14 mouse cellular contexts compared by ENCODE assay signal in the genomic region with DNA sequence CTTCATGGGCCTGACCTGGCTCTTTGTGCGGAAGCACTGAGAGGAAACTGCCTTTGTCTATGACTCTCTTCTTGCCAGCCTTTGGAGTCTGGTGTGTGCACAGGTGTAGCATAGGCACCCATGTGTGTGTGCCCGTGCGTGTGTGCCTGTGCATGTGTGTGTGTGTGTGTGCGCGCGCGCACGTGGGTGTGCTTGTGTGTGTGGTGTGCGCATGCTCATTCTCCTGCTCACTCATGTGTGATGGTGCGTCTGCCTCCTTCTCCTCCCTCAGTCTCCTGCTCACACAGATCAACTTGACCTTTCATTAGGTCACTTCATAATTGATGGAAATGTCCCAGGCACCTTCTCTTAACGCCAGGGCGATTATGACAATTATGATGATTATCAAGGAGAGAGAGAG.
A peak's percentile ranks its signal among the peaks of the same experiment; 100 is the strongest.
DNase-seq lines count a peak whose midpoint lies in the region; ATAC-seq and TF ChIP-seq lines count a peak whose summit lies in the region.
"Had no signal": no experiment of that assay in that cellular context is flagged by ENCODE, and none has a peak within 500 bp of the region (broad histone marks: within the 10 kb centered on the region; RNA-seq: fewer than 3 reads in every experiment).

No protein-coding gene starts in this region.

- H3K4me3 ChIP-seq in forebrain, embryonic 12.5 days (replicated peaks): no peak overlapping the region
- no peak overlapping the region for H3K4me3 ChIP-seq in hindbrain, postnatal 0 days (ENCODE audit: low read length)
- H3K4me3 ChIP-seq in olfactory bulb, adult 2 months (ENCODE audit: insufficient read depth, low read depth, low read length): no peak overlapping the region

- H3K9me3 ChIP-seq in forebrain, embryonic 12.5 days: no peaks in the 10 kb centered on the region
- H3K9me3 ChIP-seq in hindbrain, postnatal 0 days (ENCODE audit: low read length): no peaks in the 10 kb centered on the region

- H3K9ac ChIP-seq in forebrain, embryonic 12.5 days: no peak overlapping the region
- H3K9ac ChIP-seq in hindbrain, postnatal 0 days (replicated peaks; ENCODE audit: low read length): no peak overlapping the region

- peak; percentile 34 to 50 for DNase-seq in right cerebral cortex, postnatal 10 days (ENCODE audit: low spot score in 2 of 2)
- DNase-seq in right cerebral cortex, adult 18-20 months: no peak
- peak; percentile 53 for DNase-seq in hindbrain, postnatal 0 days (ENCODE audit: low spot score)
- no peak for DNase-seq in embryo, embryonic 10 days (ENCODE audit: low spot score)
- no peak for DNase-seq in gastrocnemius, postnatal 10 days
- DNase-seq: adrenal gland, postnatal 36 days; heart, postnatal 10 days; kidney, postnatal 25 days; lung, postnatal 14 days had no signal

- peak overlapping the region; percentile 39 for H3K4me2 ChIP-seq in forebrain, embryonic 12.5 days
- H3K4me2 ChIP-seq in hindbrain, postnatal 0 days (ENCODE audit: low read depth, low read length): no peak overlapping the region
- H3K4me2 ChIP-seq: liver, embryonic 11.5 days had no signal

- no peak for TF ChIP-seq CTCF in hindbrain, postnatal 0 days (IDR thresholded peaks at IDR 0.05; ENCODE audit: low read depth)
- TF ChIP-seq CTCF in olfactory bulb, adult 2 months (IDR thresholded peaks at IDR 0.05; ENCODE audit: insufficient read depth, low read depth, low read length): no peak

- no peaks in the 10 kb centered on the region for H3K36me3 ChIP-seq in forebrain, embryonic 12.5 days (replicated peaks)
- no peaks in the 10 kb centered on the region for H3K36me3 ChIP-seq in hindbrain, postnatal 0 days (ENCODE audit: insufficient read depth, low read length)

- 48% methylated on average over 12 of the region's 12 CpGs for WGBS in forebrain, embryonic 12.5 days
- 54% methylated on average over 12 of the region's 12 CpGs for WGBS in hindbrain, postnatal 0 days
- WGBS in olfactory bulb, adult 2 months: 29% methylated on average over 12 of the region's 12 CpGs

- peaks cover 43% of the 10 kb centered on the region for H3K4me1 ChIP-seq in forebrain, embryonic 12.5 days
- H3K4me1 ChIP-seq in hindbrain, postnatal 0 days (ENCODE audit: insufficient read depth, low read length): 0 out of 2 replicates have a peak, but pooled peaks cover 7% of the 10 kb centered on the region
- H3K4me1 ChIP-seq in olfactory bulb, adult 2 months (ENCODE audit: control insufficient read depth, insufficient read depth, low read length): peaks cover 35% of the 10 kb centered on the region

- peaks cover 67% of the 10 kb centered on the region for H3K27me3 ChIP-seq in forebrain, embryonic 12.5 days
- peaks cover 8% of the 10 kb centered on the region; the same call in 1 of the 2 replicates for H3K27me3 ChIP-seq in hindbrain, postnatal 0 days (ENCODE audit: insufficient read depth, low read length)

- peak; percentile 54 for ATAC-seq in forebrain, embryonic 12.5 days (ENCODE audit: low FRiP score)
- peak; percentile 48; the same call in 1 of the 2 replicates for ATAC-seq in hindbrain, postnatal 0 days
- ATAC-seq in activated CD4-positive, CD25-positive, alpha-beta regulatory T cell, adult 4 months: no peak
- ATAC-seq: intestine, embryonic 16.5 days had no signal

- TF ChIP-seq POLR2A in olfactory bulb, adult 2 months (IDR thresholded peaks at IDR 0.05; ENCODE audit: insufficient read depth, low read depth, low read length): no peak

- H3K27ac ChIP-seq in forebrain, embryonic 12.5 days: peak overlapping the region; percentile 74
- H3K27ac ChIP-seq in hindbrain, postnatal 0 days: no peak overlapping the region
- H3K27ac ChIP-seq in olfactory bulb, adult 2 months (ENCODE audit: insufficient read depth, low read depth, low read length): peak overlapping the region; percentile 69

Comparison
In these comparisons a context has a peak if more than half of its experiments do, and no peak if none do; other contexts are left out.
1. DNase-seq: peak in right cerebral cortex, postnatal 10 days (2 of 2) and hindbrain, postnatal 0 days (single experiment); none in right cerebral cortex, adult 18-20 months (single experiment), embryo, embryonic 10 days (single experiment) and gastrocnemius, postnatal 10 days (single experiment).